Mouse (Mus musculus) lung, adult 2 months (tissue): ENCODE data around the gene Elavl1. TPM values are rescaled to one million over a fixed set of nuclear protein-coding genes. Genes with fewer than 3 reads are reported as not detected.
"Not testable (repeated sequence)": the region's sequence is repeated elsewhere in the genome, so short reads cannot be mapped to it uniquely, and the experiment has no call there.

Experiments used
- DNase-seq: peaks from one replicate; pipeline ENCODE4 v3.0.0; 2022
- H3K4me1 ChIP-seq: fragments of 200-500 bp; 2 replicates; pipeline ENCODE4 v1.6.1; 2011; ENCODE audit warnings: low read length; ENCODE audit not compliant: control insufficient read depth, insufficient read depth
- H3K4me3 ChIP-seq: fragments of 200-500 bp; replicated peaks from 2 replicates; pipeline ENCODE3; 2011; ENCODE audit warnings: low read depth, mild to moderate bottlenecking, control low read depth, low read length; ENCODE audit errors: extremely low read depth
- CTCF ChIP-seq: fragments of 200-500 bp; IDR thresholded peaks from 2 replicates; pipeline ENCODE4 v1.5.1; 2011; ENCODE audit warnings: mild to moderate bottlenecking, low read length, control low read depth; ENCODE audit not compliant: insufficient read depth
- POLR2A ChIP-seq: fragments of 200-500 bp; IDR thresholded peaks from 2 replicates; pipeline ENCODE4 v1.6.1; 2011; ENCODE audit warnings: low read depth, mild to moderate bottlenecking, control low read depth, low read length, borderline replicate concordance; ENCODE audit errors: extremely low read depth
- WGBS: fragments of 180-500 bp; shearing (Covaris S2); methylation state at CpG from one replicate; pipeline ENCODE4 v1.1.7; 2018; 5-methylcytosine and 5-hydroxymethylcytosine counted together
- polyA plus RNA-seq: library from polyadenylated mRNA; depleted of rRNA; stranded (reverse); fragments of >200 nt; gene quantifications from 2 replicates; pipeline ENCODE4 v1.2.3, GENCODE M21; 2012

Gene Elavl1
- polyA plus RNA-seq, 1 experiment: 23.9 TPM

DNA sequence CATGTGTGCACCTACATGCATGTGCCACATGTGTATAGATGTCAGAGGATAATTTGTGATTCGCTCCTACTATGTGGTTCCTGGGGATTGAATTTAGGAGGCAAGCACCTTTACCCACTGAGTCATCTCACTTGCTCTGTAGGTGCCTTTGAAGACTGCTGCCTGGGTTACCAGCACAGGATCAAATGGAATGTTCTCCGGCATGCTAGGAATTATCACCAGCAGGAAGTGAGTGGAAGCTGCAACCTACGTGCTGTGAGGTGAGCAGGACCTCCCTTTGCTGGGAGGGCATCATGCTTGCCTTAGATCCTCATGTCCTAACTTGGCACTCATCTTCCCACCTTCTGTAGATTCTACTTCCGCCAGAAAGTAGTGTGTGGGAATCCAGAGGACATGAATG lies 28.5 kb upstream of the Elavl1 start:
- DNase-seq: no peak
- Histone ChIP-seq H3K4me3 (no peak overlapping the region), H3K4me1 (no peaks in the 10 kb centered on the region)
- 81% methylated on average over 4 of the region's 4 CpGs for WGBS
- TF ChIP-seq CTCF (no peak), POLR2A (no peak)

DNA sequence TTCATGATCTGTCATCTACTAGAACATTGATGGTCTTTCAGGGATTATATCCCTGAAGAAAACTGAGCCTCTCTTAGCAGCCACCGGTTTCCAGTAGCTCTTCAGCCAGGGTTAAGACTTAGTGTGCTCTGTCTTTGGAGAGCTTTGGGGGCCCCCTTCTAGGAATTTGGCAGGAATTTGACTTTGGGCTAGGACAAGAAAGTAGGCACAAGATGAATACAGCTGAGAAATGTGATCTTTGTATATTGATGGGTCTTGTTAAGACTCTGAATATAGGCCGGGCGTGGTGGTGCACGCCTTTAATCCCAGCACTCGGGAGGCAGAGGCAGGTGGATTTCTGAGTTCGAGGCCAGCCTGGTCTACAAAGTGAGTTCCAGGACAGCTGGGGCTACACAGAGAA lies 27.3 kb upstream of the Elavl1 start:
- WGBS: 88% methylated on average over 6 of the region's 6 CpGs
- not testable (repeated sequence) for H3K4me1 ChIP-seq, DNase-seq, H3K4me3 ChIP-seq

DNA sequence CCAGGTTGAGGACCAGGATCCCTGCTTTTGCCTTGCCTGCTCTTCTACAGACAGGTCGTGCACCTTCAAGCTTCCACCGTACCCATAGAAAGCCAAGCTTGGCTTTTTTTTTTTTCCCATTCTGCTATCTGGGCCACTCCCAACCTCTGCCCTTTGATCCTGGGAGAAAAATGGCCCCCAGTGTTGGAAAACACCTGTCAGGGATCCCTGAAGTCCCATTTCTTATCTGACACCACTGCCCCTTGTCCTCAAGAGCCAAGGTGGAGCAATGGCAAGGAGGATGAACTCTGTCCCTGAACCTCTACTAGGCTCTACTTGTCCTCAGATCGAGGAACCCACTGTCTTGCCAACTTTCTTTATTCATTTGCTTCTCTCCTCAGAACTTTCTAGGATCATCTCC lies 25.4 kb upstream of the Elavl1 start:
- Histone ChIP-seq H3K4me3 (no peak overlapping the region), H3K4me1 (no peaks in the 10 kb centered on the region)
- DNase-seq: no peak
- 74% methylated on average over 3 of the region's 3 CpGs for WGBS
- TF ChIP-seq POLR2A: no peak
- TF ChIP-seq CTCF: no peak

DNA sequence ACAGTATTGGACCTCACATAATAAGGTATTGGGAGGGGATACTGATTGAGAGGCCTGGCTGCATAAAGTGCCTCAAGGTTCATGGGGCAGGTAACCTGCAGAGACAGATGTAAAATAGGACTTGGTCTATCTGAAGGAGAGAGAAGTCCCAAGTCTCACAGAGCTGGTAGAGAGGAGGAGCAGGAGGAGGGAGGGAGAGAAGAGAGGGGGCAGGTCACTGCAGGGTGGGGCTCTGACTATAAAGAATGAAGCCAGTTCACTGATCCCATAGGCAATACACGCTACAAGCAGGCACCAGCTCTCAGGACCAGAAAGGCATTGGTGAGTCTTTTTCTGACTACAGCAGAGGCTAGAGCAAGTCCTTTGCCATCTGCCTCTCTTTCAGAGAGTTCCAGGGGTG lies 24.1 kb upstream of the Elavl1 start:
- TF ChIP-seq CTCF (no peak), POLR2A (no peak)
- no peak overlapping the region for H3K4me3 ChIP-seq

DNA sequence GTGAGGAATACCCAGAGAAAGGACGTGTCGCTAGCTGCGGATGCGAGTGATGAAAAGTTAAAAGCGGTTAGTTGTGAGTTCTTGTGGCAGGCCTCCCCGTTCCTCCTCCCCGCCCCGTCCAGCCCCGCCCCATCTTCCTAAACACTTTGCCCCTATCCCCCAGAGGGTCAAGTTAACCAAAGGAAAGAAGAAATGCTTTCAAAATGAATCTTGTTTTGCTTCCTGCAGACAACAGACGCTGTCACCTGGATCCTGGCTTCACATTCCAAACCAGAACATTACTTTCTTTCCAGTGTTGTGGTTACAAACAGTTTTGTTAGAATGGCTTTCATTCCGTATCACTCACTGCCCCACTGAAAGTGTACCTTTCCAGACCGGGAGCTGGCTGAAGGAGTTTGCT lies 23.1 kb upstream of the Elavl1 start:
- TF ChIP-seq CTCF: no peak
- TF ChIP-seq POLR2A: no peak
- 28% methylated on average over 12 of the region's 12 CpGs for WGBS
- Histone ChIP-seq H3K4me3 (no peak overlapping the region), H3K4me1 (no peaks in the 10 kb centered on the region)
- DNase-seq: no peak

More for the DNA sequence above, 24.1 kb upstream of the Elavl1 start:
- WGBS: 43% methylated on average over 1 of the region's 1 CpGs
- H3K4me1 ChIP-seq: no peaks in the 10 kb centered on the region
- DNase-seq: no peak

DNA sequence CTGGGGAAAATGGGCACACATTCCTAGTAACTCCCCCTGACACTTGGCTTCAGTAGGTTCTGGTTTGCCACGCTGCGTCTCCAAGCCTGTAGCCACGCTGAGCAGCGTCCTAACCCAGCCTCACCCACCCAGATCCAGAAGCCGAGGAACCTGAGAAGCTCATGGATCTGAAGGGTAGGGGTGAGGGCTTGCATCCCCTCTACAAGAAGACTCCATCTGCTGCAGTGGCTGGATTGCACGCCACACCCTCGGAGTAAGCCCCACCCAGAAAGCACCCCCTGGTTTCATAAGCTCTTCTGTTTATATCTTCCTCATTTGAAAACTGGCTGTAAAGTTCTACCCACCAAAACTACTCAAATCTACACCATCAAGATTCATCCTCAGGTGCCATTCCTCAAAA lies 22.4 kb upstream of the Elavl1 start:
- DNase-seq: no peak
- WGBS: 42% methylated on average over 7 of the region's 7 CpGs
- Histone ChIP-seq H3K4me3 (no peak overlapping the region), H3K4me1 (no peaks in the 10 kb centered on the region)
- TF ChIP-seq POLR2A: no peak
- TF ChIP-seq CTCF: no peak

DNA sequence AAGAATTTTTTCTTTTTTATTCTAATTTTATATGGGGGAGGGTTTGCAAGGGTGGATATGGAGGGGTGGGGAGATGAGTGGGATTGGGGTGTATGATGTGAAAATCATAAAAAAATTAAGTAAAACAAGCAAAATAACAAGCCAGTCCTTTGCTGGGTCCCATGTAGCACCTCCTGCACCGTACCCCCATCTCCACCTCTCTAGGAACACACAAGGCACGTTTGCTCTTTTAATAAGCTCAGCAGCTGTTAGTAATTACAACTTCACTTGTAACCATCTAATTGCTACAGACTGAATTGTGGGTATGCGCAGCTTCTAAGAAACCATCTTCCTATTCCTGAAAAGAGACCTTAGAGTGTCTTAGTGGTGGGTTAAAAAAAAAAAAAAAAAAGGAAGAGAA lies 15.0 kb upstream of the Elavl1 start:
- no peaks in the 10 kb centered on the region for H3K4me1 ChIP-seq
- H3K4me3 ChIP-seq: no peak overlapping the region
- no peak for DNase-seq
- 83% methylated on average over 3 of the region's 3 CpGs for WGBS
- TF ChIP-seq POLR2A: no peak
- TF ChIP-seq CTCF: no peak

DNA sequence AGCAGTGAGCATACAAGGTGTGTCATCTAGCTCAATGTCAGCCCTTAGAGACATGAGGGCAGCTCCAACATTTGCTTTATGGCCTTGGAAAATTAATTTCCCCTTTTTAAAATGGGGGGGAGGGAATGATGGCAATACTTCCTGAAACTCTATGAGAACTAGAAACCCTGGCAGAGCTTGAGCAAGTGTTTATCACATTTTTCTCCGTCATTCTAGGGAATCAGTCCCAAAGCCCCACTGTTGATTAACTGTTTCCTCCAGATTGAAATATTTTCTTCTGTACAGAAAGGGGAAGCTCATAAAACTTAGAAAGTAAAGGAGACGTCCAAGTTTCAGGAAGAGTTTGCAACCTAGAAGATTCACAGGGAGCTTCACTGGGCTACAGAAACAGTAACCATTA lies 10.5 kb upstream of the Elavl1 start:
- TF ChIP-seq POLR2A: no peak
- no peak for TF ChIP-seq CTCF
- 66% methylated on average over 2 of the region's 2 CpGs for WGBS
- H3K4me3 ChIP-seq: no peak overlapping the region

DNA sequence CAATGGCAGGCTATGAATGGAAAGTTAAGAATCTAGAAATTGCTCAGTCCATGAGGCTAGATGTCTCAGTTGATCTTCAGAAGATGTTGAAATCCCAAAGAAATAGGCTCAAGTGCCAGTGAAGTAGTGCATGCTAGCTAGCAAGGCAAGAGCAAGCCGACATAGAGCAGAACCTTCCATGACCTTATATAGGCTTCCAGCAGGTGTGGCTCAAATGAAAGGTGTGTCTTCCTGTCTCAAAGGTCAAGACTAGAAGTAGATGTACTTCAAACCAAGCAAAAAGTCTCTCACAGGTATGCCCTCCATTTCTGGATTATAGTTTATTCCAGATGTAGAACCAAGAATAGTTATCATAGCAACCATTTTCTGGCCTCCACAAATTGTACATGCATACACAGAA lies 8.8 kb upstream of the Elavl1 start:
- H3K4me3 ChIP-seq: no peak overlapping the region
- no peak for TF ChIP-seq POLR2A
- TF ChIP-seq CTCF: no peak
- WGBS: 92% methylated on average over 1 of the region's 1 CpGs
- no peak for DNase-seq
- H3K4me1 ChIP-seq: no peaks in the 10 kb centered on the region

More for the DNA sequence above, 10.5 kb upstream of the Elavl1 start:
- no peaks in the 10 kb centered on the region for H3K4me1 ChIP-seq
- DNase-seq: no peak

DNA sequence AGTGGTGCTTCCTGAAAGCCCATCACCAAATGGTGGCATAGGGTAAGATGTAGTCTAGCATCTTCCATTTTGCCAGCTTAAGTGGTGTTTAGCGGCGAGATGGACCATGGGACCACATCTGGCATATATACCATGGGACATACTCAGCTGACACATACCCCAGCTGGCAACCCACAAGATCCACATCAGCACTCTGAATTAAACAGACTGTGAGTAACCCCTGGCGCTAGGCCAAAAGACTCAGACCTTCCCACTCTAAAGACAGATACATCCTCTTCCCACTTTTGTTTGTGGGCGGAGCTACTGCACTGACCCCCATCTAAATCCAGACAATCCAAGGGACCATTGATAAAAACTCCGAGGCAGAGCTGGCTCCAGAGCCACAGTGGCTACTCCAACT lies 3.8 kb upstream of the Elavl1 start:
- peaks cover 6% of the 10 kb centered on the region for H3K4me1 ChIP-seq
- H3K4me3 ChIP-seq: no peak overlapping the region
- TF ChIP-seq CTCF: no peak
- WGBS: 80% methylated on average over 5 of the region's 5 CpGs
- DNase-seq: no peak

DNA sequence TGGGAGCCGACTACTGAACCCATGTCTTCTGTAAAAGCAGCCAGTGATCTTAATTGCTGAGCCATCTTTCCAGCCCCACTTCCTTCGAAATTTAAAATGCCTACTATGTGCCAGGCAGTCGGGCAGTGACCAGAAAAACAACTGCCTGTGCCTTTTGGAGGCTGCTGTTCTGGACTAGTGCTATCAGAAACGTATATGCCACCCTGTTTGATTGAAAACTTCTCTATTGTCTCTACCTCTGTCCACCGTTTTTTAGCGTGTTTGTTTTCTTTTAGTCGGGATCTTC lies 481 bp upstream of the Elavl1 start:
- peak overlapping the region; percentile 97 for H3K4me3 ChIP-seq
- H3K4me1 ChIP-seq: peaks cover 11% of the 10 kb centered on the region
- TF ChIP-seq CTCF (no peak), POLR2A (no peak)
- WGBS: 15% methylated on average over 7 of the region's 7 CpGs
- DNase-seq: no peak
